Mouse (Mus musculus): ENCODE data around the gene Trappc13. TPM values are rescaled to one million over a fixed set of nuclear protein-coding genes. Genes with fewer than 3 reads are reported as not detected.

Trappc13 gene
- polyA plus RNA-seq, 1 experiment from 2014 or later = 52.7 TPM

- H3K9me3 ChIP-seq (replicated peaks) = no peaks in the 10 kb centered on the region
- H3K9ac ChIP-seq = no peak overlapping the region
- peaks cover 35% of the 10 kb centered on the region for H3K4me1 ChIP-seq (replicated peaks)
- H3K4me3 ChIP-seq = no peak overlapping the region
- H3K27me3 ChIP-seq (replicated peaks) = no peaks in the 10 kb centered on the region
- no peak overlapping the region for H3K4me2 ChIP-seq
- ATAC-seq (ENCODE audit: insufficient number of reproducible peaks, low FRiP score) = peak; percentile 90
- H3K36me3 ChIP-seq = no peaks in the 10 kb centered on the region
- H3K27ac ChIP-seq (ENCODE audit: poor library complexity, severe bottlenecking) = peak overlapping the region; percentile 8; the same call in 1 of the 2 replicates
- WGBS = 74% methylated on average over 11 of the region's 11 CpGs
Measured at GRCm38 (mm10) chr13:104094531-104095385, 83.5 kb downstream of the Trappc13 start.

Other genes with a start within 250 kb of the Trappc13 start
- 25.7 and 26.9 TPM in 2 replicates for gene Nln, start 68.9 kb downstream of the Trappc13 start, polyA plus RNA-seq (2016; fragmentation: Nextera tagmentation; extraction: Ambion mirVana)
- 2.5 and 3.5 TPM in 2 replicates for gene Sgtb, start 68.7 kb downstream of the Trappc13 start, polyA plus RNA-seq (2016; fragmentation: Nextera tagmentation; extraction: Ambion mirVana)
- gene Trim23, start 328 bp upstream of the Trappc13 start, polyA plus RNA-seq (2016; fragmentation: Nextera tagmentation; extraction: Ambion mirVana) = 16.9 and 17.9 TPM in 2 replicates
- 50.1 and 53.8 TPM in 2 replicates for gene Cenpk, start 50.1 kb upstream of the Trappc13 start, polyA plus RNA-seq (2016; fragmentation: Nextera tagmentation; extraction: Ambion mirVana)
- 10.6 and 11.0 TPM in 2 replicates for gene Ppwd1, start 50.4 kb upstream of the Trappc13 start, polyA plus RNA-seq (2016; fragmentation: Nextera tagmentation; extraction: Ambion mirVana)
- 5.7 and 6.8 TPM in 2 replicates for gene Adamts6, start 109.4 kb upstream of the Trappc13 start, polyA plus RNA-seq (2016; fragmentation: Nextera tagmentation; extraction: Ambion mirVana)

Data from heart, embryonic 12.5 days (tissue).